Mouse (Mus musculus) cortical plate, adult 2 months (tissue): ENCODE results near the gene Nell1.

ENCODE experiments used
- CTCF ChIP-seq: fragments of 200-500 bp; IDR thresholded peaks from 2 replicates; pipeline ENCODE4 v1.5.1; 2011; ENCODE audit warnings: mild to moderate bottlenecking, control low read depth, low read length; ENCODE audit not compliant: insufficient read depth; ENCODE audit errors: extremely low read depth
- POLR2A ChIP-seq: fragments of 200-500 bp; IDR thresholded peaks from 2 replicates; pipeline ENCODE4 v1.6.1; 2011; ENCODE audit warnings: mild to moderate bottlenecking, low read length, control low read depth; ENCODE audit not compliant: insufficient read depth; ENCODE audit errors: extremely low read depth

GRCm38 (mm10) chr7:50357213-50357612, 382.5 kb downstream of the Nell1 start:
- TF ChIP-seq CTCF (no peak), POLR2A (no peak)
